Mouse (Mus musculus) megakaryocyte progenitor cell, adult 5-6 weeks (primary cell): ENCODE measurements at regions not wholly inside any gene's neighbourhood (a gene's known extent, or its start where the extent isn't known, plus 50 kb on each side); places are given as distances from the start of the nearest gene placed in this dataset.

Experiments
- ATAC-seq: replicated peaks from 2 replicates; pipeline ENCODE4 v1.8.0; 2016; ENCODE audit warnings: mild to moderate bottlenecking, moderate TSS enrichment, inconsistent platforms; ENCODE audit not compliant: poor library complexity

GRCm38 (mm10) chr10:91591398-91591811 lies 410.3 kb upstream of the Tmpo start:
- ATAC-seq, result no peak

DNA sequence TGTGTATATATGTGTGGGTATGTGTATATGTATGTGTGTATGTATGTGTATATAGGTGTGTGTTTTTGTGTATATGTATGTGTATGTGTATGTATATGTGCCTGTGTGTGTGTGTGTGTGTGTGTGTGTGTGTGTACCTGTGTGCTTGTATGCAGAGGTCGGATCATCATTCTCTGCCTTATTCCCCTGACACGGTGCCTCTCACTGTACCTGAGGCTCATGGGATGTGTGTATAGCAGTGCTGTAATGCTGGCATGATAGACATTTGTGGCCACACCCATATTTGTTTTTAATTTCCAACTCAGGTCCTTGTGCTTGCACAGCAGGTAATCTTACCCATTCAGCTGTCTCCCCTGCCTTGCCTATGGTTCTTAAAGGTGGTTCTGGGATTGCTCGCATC lies 402.1 kb upstream of the Tmpo start:
- ATAC-seq, result no peak

- ATAC-seq, result no peak
Measured at GRCm38 (mm10) chr10:91580959-91581358, 399.8 kb upstream of the Tmpo start.

GRCm38 (mm10) chr10:91575323-91576064 lies 394.4 kb upstream of the Tmpo start:
- no peak for ATAC-seq

DNA sequence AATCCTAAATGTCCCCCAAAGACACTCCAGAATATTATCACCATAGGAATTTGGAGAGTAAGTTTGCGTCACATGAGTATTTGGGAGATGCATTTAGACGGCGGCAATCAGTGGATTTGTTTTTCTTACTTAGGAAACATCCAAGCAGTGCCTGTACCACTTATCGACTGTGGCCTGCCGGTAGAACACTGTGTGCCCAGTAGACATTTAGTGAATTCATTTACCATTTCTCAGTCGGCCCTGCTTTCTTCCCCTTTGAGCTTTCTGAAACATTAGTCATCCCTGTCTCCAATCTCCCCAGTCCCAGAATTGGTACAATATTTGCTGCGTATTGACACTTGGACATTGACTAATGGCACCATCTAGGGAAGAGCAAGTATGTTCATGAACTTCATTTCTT lies 391.7 kb upstream of the Tmpo start:
- ATAC-seq, result no peak

DNA sequence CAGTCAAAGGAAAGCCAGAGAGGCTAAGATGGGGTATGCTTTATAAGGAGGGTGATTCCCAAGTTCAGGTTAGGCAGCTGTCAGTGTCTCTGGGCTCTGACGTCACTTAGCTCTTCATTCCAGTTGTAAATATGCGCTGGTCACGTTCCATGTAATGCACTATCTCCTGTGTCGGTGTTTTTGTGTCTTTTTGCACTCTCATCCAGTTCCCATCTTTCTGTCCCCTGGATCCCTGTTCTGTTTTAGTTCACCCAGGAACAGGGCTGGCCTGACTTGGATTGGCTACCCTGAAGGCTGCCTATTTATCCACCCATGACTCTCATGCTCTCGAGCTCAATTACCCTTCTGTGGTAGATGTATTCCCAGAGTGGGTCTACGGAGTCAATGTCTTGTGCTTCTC lies 387.9 kb upstream of the Tmpo start:
- no peak for ATAC-seq

GRCm38 (mm10) chr10:91566116-91566774 lies 385.1 kb upstream of the Tmpo start:
- ATAC-seq, result no peak

DNA sequence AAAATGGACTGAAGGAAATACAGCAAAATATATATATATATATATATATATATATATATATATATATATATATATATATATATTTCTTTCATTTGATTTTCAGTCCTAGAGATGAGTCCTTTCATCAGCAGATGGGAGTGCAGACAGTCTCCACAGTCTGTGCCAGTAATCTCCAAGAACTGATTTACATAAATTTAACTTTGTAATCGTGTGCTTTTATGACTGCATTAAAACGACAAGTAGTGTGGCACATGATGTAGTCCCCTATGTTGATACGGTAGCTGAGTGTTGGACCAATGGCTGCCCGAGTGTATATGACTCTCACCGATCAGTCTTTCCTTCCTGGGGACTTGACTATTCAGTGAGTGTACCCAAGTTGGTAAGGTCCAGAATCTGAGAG lies 378.2 kb upstream of the Tmpo start:
- ATAC-seq, result no peak

DNA sequence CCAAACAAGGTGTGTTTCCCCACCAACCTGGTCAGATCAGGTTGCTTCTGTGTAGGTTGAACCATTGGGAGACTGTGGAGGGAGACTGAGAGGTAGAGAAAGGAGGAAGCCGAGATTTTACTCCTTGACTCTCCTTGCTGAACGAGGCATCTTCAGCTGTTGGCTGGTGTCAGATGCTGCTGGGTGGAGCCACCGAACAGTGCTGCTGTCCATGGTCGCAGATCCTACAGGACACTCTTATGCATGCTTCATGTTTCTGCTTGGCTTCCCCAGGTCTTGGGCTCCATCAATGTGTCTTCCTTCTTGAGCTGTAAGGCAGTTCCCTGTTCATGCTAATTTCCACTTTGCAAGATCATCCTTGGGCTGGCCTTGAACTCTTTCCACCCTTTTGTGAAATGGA lies 367.0 kb upstream of the Tmpo start:
- ATAC-seq, result no peak

GRCm38 (mm10) chr10:91546140-91546539 lies 365.0 kb upstream of the Tmpo start:
- ATAC-seq, result no peak

DNA sequence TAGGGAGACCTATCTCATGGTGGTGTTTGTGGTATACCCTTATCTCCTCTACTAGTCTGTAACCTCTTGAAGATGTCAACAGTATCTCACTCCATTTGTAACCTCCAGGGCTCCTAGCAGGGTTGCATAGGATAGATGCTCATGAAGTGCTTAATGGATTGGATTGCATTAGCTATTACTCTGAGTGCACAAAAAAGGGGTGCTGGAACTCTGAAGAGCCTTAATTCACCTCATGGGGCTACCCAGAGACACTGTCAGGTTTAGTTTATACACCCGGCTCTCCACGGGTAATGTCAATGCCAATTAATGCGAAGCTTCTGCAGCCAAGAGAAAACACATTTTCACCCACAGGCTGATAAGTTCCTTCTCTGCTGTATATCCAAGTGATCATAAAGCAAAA lies 364.3 kb upstream of the Tmpo start:
- ATAC-seq, result no peak

DNA sequence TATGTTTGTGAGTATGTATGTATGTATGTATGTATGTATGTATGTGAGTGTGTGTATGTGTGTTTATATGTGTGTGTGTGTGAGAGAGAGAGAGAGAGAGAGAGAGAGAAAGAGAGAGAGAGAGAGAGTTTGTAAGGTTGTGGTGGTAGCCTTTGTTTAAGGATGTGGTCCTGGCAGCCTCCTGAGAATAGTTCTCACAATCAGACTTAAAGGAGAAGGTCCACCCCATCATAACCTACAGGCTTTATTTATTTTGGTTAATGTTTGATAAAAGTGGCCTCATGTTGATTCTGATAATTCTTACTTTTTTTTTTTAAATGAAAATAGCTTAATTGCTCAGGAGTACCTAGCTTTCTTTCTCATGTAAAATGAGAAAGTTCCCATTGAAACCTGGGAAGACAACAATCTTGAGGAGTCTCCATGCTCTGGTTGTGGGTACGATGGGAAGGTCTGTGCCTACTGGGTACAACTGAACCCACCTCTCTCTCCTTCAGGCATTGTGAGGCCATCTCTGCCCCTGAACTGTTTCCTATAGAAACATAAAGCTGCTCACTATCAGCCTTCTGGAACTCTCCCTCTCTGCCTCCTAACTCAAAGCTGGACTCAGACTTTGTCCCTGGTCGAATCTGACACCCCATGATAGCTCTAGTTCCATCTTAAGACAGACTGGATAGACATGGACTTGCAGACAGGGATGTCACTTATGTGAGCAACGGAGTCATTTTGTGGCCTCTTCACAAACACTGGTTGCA lies 362.2 kb upstream of the Tmpo start:
- ATAC-seq, result no peak

DNA sequence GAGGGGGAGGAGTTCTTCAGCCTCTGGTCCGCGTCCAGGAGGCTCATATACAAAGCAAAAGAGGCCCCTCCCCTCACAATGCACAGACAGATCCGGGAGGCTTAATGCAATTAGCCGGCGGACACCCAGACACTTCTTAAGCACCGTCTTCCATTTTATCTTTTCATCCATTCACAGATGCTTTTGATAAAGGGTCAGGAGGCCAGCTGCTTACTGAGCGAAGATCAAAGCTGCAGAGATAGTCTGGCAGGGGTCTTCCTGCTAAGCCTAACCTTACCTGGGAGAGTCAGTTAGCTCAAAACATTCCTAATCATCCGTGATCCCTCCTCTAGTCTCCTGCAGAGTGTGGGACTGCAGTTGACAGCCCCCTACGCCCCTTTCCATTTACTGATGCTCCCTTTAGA lies 361.1 kb upstream of the Tmpo start:
- no peak for ATAC-seq

GRCm38 (mm10) chr10:91537241-91537640 lies 356.1 kb upstream of the Tmpo start:
- ATAC-seq, result no peak

- ATAC-seq, result no peak
Measured at GRCm38 (mm10) chr10:91535392-91535791, 354.3 kb upstream of the Tmpo start.

GRCm38 (mm10) chr10:91528305-91528704 lies 347.2 kb upstream of the Tmpo start:
- ATAC-seq, result peak; percentile 37; the same call in 1 of the 2 replicates

DNA sequence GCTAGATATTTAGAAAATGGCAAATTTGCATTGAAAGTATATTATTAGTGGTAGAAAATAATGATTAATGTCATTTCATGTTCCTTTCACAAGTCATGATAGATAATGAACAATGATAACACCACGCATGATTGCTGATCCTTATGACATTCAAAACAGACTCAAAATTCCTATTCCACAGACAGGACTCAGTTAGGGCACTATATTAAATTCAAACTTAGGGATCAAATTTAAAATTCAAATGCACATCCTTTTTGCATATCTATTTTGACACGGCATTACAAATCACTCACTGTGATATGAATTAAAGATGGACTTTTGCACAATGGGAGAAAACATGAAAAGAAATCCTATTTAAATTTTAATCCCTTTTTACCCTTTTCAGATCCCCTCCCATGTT lies 340.1 kb upstream of the Tmpo start:
- ATAC-seq, result no peak

GRCm38 (mm10) chr10:91515021-91515371 lies 333.9 kb upstream of the Tmpo start:
- no peak for ATAC-seq

DNA sequence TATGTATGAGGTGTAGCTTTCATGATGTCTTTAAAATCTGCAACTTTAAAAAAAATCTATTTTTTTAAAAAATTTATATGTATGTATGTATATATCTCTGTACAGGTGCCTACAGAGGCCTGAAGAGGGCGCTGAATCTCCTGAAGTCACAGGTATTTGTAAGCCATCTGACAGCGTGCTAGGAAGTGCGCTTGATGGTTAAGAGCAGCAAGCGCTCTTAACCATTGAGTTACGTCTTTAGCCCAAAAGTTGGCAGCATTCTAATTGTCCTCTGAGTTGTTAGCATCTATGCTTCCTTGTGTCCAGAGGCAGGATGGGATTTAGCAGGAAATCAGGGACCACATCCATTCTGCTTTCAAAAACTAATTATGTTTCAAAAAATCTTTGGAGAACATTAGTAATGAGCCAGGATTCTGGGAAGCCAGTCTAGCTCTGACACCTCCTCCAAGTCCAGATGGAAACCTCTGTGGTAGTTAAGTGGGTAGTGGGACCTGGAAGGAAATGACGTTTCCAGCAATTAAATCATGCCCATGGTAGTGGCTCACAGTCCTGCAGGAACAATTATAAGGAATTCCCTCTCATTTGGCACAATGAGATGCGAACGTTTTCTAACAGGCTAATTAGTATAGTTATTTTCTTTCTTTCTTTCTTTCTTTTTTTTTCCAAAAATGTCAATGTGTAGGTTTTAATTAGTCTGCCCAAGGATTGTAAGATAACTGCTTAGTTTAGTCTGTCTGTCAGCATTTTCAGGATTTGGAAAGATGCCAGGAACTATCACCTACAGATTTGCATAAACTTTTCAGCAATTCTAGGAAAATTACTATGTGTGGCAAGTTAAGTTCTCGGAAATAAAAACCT lies 333.3 kb upstream of the Tmpo start:
- ATAC-seq, result no peak

- no peak for ATAC-seq
Measured at GRCm38 (mm10) chr10:91507038-91507437, 325.9 kb upstream of the Tmpo start.

GRCm38 (mm10) chr10:91504891-91505290 lies 323.8 kb upstream of the Tmpo start:
- no peak for ATAC-seq
